Mouse (Mus musculus): ENCODE data around the gene Phkg2.

Gene Phkg2

DNA sequence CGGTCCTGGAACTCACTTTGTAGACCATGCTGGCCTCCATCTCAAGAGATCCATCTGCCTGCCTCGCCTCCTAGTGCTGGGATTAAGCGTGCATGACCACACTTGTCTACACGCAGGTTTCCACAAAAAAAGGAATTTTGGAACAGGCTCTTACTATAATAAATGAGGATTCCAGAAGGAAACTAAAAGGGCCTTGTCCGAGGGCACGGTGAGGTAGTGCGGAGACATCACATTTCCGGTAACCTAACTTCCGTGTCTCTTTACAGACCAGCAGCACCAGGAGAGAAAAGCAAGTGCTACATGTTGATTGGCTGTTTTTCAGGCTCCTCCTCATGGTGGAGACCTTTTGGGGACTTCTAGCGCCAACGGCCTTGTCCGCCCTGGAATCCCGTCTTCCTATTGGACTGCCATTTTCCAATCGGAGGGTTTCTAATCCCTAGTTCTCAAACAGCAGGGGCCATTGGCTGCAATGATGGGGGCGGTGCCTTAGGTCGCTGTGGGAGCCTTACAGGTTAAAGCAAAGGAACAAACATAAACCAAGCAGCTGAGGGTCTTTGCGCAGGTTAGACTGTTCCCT is at the start of gene Phkg2:
TSS of gene Phkg2 (plus strand) at position 446 of the 577 bp plus-strand sequence.
- peak; percentile 99 for DNase-seq (ENCODE audit: low read depth, low spot score)

DNA sequence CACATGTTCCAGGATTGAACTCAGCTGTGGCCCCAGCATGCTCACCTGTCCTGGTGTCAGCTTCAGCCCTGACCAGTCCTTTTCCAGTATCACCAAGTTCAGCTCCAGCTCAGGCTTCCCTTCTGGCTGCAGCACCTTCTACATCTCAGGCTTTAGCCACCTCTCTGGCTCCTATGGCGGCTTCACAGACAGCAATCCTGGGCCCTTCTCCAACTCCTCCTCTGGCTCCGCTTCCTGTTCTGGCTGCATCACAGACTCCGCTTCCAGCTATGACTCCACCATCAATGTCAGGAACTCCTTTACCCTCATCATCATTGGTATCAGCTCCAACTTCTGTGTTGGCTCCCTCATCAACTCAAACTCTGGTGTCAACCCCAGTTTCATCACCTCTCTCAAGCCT is 31.5 kb upstream of the Phkg2 start:
- no peak for DNase-seq (ENCODE audit: low read depth, low spot score)

DNA sequence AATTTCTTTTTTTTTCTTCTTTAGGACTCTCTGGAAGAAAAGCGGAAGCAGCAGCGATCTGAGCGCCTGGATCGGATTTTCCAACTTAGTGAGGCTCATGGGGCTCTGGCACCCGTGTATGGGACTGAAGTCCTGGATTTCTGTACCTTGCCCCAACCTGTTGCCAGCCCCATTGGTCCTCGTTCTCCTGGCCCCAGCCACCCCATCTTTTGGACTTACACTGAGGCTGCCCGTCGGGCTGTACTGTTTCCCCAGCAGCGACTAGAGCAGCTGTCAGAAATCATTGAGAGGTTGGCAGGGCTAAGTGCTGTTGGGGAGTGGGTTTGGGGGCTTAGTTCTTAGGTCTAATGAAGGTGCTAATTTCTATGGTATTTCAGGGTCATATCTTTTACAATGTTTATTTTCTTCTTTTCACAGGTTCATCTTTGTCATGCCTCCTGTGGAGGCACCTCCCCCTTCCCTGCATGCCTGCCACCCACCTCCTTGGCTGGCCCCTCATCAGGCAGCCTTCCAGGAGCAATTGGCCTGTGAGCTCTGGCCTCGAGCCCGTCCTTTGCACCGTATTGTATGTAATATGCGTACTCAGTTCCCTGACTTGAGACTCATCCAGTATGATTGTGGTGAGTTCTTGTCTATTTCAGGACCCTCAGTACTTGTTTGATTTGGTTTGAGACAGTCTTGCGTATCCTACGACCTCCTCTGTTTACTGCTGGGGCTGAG is 23.9 kb upstream of the Phkg2 start:
- DNase-seq (ENCODE audit: low read depth, low spot score) = no peak

DNA sequence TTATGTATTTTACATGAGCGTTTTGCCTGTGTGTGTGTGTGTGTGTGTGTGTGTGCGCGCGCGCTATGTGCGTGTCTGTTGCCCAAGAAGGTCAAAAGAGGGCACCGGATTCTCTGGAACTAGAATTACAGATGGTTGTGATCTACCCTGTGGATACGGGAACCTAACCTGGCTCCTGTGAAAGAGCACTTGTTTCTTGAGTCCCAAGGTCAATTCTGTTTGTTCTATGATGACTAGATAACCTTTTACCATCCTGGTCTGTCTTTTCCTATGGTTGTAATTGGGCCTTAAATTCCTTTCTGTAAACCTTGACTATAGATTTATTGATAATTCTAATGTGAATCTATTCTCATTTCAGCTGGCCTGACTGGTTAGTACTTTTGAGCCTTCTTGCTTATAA is 21.6 kb upstream of the Phkg2 start:
- no peak for DNase-seq (ENCODE audit: low read depth, low spot score)

DNA sequence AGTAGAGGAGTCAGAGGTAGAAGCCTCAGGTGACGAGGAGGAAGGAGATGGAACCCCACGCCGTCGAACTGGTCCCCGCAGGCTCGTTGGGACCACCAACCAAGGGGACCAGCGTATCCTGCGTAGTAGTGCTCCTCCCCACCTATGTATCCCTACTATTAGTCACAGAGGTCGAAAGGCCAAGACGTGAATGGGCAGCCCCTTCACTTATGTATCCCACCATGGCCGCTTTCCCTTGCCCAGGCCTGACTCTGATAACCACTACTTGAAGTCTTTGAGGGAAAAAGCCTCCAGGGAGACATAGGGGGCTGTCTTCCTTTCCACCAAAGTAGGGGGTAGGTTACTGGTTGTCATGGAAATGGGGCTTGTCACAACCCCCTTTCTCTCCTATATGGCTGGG is 12.6 kb upstream of the Phkg2 start:
- no peak for DNase-seq (ENCODE audit: low read depth, low spot score)

DNA sequence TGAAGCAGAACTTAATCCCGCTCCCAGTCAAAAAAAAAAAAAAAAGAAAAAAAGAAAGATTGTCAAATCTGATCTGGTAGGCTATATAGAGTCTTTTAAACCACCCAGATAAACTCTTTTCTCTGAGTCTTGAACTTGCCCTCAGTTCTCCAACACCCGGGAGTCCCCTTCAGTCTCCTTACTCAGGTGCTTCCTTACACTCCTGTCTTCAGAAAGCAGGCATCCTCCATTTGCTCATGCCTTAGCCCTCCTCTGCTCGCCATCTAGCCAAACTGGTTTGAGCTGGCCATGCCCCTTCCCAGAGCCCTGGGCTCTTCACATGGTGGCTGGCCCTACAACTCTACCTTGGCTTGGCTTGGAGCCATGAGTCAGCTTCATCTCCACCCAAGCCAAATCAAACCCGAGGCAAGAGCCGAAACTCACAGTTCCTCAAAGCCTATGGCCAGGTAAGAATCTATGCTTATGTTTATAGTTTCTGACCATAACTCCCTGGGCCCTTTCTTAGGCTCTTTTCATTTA is 11.7 kb upstream of the Phkg2 start, which contains the start of gene Tmem265:
TSS of gene Tmem265 (plus strand) at position 51 of the 519 bp plus-strand sequence.
- no peak for DNase-seq (ENCODE audit: low read depth, low spot score)

DNA sequence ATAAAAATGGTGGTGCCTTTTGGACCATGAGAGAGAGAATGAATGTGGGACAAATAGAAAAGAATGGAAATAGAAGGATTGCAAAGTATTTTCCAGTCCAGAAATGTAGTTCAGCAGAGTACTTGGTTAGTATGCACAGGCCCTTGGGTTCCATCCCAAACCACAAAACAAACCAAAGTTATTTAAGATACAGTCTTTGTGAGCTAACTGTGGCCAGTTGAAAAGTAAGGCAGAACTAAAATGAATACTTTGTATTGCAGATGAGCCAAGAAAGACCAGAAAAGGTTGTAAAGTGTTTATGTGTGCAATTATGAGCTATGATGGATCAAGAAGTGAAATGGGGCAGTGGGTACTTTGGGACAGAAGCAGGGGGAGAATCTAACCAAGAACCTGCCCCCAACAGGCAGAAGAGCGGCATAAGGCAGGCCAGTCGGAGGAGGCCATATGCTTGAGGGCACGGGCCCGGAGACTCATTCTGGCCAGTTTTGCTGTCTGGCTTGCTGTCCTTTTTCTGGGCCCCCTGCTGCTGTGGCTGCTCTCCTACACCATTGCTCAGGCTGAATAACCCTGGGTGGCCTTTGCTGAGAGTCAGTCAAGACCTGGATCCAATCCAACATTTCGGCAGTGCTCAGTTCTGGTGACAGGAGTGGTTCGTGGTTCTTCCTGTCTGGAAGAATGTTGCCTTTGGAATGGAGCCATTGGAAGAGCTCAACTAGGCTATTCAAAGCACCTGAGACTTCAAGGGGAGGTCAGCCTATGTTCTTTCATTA is 8.6 kb upstream of the Phkg2 start:
- DNase-seq (ENCODE audit: low read depth, low spot score) = no peak

DNA sequence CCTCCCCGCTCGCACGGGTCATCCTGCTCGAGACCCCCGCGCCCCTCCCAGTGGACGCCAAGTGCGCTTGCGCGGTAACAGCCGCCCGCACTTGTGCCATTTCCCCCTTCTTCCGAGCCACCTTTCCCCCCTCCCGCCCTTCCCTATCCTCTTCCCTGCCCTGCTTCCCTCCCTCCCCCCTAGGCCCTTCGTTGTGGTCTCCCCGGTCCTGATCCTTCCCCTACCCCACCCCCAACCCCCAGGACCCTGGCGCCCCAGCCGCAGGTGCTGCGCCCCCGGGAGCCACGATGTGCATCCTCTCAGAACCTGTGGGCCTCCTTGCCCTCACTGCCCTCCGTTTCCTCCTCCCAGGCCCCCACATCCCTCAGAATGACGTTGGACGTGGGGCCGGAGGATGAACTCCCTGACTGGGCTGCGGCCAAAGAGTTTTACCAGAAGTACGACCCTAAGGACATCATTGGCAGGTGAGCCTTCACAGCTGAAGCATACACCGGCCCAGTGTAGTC is 416 bp downstream of the Phkg2 start:
- DNase-seq (ENCODE audit: low read depth, low spot score) = no peak

DNA sequence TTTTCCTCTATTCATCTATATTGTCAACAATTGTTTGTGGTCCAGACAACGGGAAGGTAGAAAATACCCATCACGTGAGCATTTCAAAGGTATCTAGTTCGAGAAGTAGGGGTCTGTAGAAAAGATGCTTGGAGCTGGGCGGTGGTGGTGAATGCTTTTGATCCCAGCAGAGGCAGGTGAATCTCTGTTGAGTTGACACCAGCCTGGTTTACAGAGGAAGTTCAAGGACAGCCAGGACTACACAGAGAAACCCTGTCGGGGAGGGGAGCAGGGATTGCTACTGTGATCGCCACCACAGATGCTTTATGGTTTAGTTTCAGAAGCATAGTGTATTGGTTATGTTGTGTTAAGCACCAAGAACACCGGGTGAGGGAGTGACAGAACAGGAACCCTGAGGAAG is 975 bp downstream of the Phkg2 start:
- no peak for DNase-seq (ENCODE audit: low read depth, low spot score)

DNA sequence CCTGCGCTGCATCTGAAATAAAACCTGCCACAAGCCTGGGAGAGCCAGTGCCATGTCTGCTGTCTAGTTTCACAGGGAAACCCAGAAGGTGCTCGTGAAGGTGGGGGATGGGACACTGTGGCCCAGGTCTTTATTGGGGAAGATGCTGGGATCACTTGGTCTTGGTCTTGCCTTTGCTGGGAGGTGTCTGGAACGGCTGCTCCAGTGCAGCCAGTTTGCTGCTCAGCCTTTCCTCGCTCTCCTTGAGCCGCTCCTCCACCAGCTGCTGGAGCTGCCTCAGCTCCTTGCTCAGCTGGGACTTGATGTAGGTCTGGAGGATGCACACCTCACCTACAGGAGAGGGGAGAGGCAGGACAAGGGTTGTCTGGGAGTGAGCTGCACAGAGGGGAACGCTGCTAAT is 10.1 kb downstream of the Phkg2 start:
- no peak for DNase-seq (ENCODE audit: low read depth, low spot score)

DNA sequence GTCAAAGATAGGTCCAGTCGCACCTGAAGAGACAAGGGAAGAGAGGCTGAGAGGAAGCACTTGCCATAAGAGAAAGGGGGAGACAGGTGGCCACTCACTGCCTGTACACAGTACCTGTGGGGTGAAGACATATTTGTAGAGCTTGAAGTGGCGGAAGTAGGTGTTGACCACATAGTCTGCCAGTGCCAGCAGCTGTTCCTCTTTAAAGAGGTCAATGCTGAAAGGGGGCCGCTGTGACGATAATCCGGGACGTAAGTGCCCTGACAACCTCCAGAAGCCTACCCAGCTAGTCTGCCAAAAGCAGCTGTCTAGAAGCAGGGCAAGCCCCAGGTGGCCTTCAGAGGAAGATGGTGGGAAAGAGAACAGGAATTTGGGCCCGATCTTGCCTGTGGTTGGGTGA is 11.9 kb downstream of the Phkg2 start:
- no peak for DNase-seq (ENCODE audit: low read depth, low spot score)

DNA sequence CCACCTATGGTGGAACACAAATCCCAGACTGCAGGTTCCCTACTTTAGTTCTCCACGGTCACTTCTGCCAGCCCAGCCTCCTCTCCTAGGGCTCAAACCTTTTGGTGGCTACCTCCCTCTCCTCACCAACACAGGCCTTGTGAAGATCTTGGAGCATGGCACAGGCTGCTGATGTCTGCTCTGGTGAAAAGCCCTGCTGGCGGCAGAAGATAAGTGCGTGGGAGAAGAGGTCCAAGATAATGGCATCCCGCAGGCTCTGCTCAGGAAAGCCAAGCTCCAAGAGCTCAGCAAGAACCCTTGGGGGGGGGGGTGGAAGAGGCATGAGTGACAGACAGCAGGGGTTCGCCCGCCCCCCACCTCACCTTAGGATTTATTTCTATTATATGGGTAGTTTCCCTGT is 13.0 kb downstream of the Phkg2 start:
- DNase-seq (ENCODE audit: low read depth, low spot score) = no peak

DNA sequence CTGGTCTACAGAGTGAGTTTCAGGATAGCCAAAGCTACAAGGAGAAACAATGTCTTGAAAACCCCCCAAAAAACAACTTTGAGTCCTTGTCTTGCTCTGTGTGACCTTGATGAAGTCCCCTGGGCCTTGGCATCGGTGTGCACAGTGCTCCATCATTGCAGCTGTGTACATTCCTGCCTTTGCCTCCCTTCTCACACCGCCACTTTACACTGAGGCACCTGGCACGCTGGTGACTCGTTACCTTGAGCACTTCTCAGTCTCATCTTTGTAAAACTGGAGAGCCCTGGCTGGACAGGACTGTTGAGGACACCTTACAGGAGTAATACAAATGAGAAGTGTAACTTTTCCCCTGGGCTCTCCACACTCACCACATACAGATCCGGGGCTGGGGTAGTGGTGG is 14.1 kb downstream of the Phkg2 start:
- DNase-seq (ENCODE audit: low read depth, low spot score) = no peak

DNA sequence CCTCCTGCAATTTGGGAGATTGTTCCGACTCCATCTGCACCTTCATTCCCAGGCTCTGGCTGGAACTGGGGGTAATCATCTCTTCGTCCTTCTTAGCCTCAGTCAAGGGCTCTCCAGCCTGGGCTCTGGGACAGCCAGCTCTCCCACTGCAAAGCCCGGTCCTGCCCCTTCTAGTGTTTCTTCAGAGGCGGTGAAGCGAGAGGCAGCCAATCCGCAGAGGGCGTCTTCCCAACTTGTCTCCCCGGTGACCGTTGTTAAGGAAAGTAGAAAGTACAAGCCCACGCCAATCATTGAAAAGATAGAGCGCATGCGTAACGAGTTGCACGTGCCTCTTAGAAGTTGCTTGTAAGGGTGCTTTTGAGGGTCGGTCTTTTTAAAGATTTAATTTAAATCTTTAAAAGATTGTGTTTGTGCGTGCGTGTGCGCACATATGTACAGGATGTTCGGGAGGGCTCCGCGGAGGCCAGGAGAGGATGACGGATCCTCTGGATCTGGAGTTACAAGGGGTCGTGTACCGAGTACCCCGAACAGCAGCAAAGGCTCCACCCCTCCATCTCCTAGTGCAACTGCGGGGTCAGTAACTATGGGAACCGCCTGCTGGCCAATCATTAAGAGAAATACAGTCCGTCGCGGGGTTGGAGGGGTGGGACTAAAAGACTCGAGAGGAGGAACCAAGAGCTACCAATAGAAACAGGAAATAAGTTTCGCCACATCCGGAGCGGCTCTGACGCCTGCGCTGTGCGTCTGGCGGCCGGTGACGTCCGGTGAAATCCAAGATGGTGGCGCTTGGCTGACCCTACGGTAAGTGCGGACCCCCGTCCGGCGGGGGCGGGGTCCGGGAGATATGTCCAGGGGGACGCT is 15.1 kb downstream of the Phkg2 start, which contains the start of the genes Ccdc189 and Rnf40:
TSS of gene Ccdc189 (minus strand) at position 585 of the 861 bp plus-strand sequence.
TSS of gene Rnf40 (plus strand) at position 757 of the 861 bp plus-strand sequence.
- DNase-seq (ENCODE audit: low read depth, low spot score) = peak; percentile 99

DNA sequence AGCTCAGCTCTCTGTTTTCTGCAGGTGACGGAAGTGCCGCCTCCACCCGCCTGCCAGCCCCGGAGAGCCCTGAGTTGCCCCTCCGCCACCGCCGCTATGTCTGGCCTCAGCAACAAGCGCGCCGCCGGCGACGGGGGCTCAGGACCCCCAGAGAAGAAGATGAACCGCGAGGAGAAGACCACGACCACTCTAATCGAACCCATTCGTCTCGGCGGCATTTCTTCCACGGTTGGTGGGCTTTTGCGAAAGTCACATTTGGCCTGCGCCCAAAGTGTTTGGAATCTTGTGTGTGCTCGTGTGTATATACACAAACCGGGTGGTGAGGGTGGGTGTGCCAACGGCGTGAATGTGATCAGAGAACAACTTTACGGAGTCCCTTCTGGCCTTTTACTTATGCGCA is 15.8 kb downstream of the Phkg2 start:
- no peak for DNase-seq (ENCODE audit: low read depth, low spot score)

DNA sequence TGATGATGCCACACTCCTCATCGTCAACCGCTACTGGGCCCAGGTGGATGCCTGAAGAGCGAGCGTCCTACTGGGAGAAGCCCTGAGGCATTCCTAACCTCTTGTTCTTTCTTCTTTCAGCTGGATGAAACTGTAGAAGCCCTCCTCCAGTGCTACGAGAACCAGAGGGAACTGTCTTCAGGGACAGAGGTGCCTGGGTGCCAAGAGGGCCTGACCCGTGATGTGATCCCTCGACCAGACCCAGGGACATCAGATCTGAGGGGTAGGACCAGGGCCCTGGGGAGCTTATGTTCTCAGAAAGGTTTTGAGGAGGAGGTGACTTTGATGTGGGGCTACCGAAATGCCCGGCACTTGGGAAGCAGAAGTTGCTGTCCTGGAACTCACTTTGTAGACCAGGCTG is 16.5 kb downstream of the Phkg2 start:
- no peak for DNase-seq (ENCODE audit: low read depth, low spot score)

DNA sequence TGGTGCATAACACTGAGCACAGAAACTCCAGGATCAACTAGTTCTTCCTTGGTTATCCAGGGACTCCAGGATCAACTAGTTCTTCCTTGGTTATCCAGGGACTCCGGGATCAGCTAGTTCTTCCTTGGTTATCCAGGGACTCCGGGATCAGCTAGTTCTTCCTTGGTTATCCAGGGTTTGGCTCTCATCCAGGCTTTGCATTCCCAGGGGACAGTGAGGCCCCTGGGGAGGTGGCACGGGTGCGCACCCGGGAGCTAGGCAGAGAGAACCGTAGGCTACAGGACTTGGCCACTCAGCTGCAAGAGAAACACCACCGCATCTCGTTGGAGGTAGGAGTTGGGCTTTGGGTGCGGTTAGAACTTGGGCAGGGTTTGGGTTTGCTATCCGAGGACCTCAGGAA is 18.0 kb downstream of the Phkg2 start:
- no peak for DNase-seq (ENCODE audit: low read depth, low spot score)

DNA sequence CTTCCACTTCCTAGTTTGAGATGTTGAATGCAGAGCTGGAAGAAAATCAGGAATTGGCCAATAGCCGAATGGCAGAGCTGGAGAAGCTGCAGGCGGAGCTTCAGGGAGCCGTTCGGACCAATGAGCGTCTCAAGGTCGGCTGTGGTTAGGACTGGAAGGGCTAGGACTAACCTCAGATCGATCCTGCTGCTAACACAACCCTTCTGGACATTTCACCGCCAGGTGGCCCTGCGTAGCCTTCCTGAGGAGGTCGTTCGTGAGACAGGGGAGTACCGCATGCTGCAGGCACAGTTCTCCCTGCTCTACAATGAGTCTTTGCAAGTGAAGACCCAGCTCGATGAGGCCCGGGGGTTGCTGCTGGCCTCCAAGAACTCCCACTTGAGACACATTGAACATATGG is 19.4 kb downstream of the Phkg2 start:
- no peak for DNase-seq (ENCODE audit: low read depth, low spot score)

DNA sequence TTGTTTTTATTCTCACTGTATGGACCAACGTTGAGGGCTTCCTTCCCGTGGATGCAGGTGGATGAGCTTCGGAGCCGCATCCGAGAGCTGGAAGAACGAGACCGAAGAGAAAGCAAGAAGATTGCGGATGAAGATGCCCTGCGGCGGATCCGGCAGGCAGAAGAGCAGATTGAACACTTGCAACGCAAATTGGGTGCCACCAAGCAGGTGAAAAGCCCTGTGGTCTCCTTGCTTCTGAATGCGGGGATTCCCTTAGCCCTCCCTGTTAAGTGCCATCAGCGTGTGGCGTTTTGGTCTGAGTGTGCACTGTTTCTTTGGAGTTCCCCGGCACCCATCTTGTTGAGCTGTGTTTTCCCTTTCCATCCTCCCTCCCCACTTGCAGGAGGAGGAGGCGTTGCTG is 23.6 kb downstream of the Phkg2 start:
- DNase-seq (ENCODE audit: low read depth, low spot score) = no peak

DNA sequence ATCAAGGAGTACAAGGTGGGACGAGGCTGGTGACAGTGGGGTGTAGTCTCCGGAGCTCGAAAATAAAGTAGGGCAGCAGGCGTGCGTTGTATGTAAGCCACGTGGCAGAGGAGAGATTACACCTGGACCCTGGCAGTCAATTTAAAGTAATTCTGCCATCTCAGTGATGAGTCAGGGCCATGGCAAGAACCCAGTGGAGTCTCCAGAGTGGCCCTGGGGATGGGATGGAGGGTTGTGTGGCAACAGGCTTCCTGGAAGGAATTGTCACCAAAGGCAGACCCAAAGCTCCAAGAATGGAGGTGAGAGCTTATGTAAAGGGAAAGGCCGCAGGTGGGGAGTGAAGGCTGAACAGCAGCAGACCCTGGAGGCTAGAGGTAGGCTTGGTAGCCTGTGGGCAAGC is 27.5 kb downstream of the Phkg2 start:
- DNase-seq (ENCODE audit: low read depth, low spot score) = no peak

DNA sequence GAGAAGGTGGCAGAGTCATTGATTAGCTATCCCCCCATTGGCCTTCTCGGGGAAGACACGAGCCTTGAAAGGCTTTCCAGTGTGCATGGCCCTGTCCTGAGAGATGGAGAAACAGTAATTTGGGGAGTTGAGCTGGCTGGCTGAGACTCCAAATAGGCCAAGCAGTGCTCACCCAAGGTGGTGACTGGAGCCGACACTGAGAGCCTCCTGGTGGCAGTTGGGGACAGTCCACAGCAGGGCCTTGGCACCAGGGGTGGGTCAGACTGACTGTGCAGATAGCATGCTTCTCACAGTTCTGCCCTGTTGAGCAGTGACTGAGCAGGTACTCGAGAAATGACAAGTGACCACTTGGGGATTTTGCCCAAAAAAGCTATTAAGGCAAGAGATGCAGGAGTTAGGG is 28.6 kb downstream of the Phkg2 start:
- DNase-seq (ENCODE audit: low read depth, low spot score) = no peak
